ENCODE assay signal across 16 mouse cellular contexts in genomic region chr12:104108507-104108906, GRCm38 (mm10). TPM values are rescaled to one million over a fixed set of nuclear protein-coding genes. Genes with fewer than 3 reads are reported as not detected.
"Had no signal": no experiment of that assay in that cellular context is flagged by ENCODE, and none has a peak within 500 bp of the region (broad histone marks: within the 10 kb centered on the region; RNA-seq: fewer than 3 reads in every experiment).

No protein-coding gene starts in this region.

- H3K9me3 ChIP-seq: hindbrain, embryonic 15.5 days; limb, embryonic 10.5 days; midbrain, embryonic 13.5 days had no signal

- DNase-seq: lung, adult 18-20 months; right cerebral cortex, adult 18-20 months; right cerebral cortex, postnatal 25 days; thymus, postnatal 36 days had no signal

- ATAC-seq: intestine, embryonic 16.5 days; midbrain, embryonic 13.5 days had no signal

- H3K9ac ChIP-seq: hindbrain, embryonic 15.5 days; midbrain, embryonic 13.5 days had no signal

- H3K4me2 ChIP-seq: hindbrain, embryonic 15.5 days; midbrain, embryonic 13.5 days had no signal

- H3K4me1 ChIP-seq: hindbrain, embryonic 15.5 days; limb, embryonic 10.5 days; midbrain, embryonic 13.5 days had no signal

- H3K36me3 ChIP-seq: hindbrain, embryonic 15.5 days; limb, embryonic 10.5 days; midbrain, embryonic 13.5 days had no signal

- H3K27ac ChIP-seq: hindbrain, embryonic 15.5 days; left cerebral cortex, adult 2 months; limb, embryonic 10.5 days; midbrain, embryonic 13.5 days had no signal

- H3K27me3 ChIP-seq: hindbrain, embryonic 15.5 days; midbrain, embryonic 13.5 days had no signal

- H3K4me3 ChIP-seq: hindbrain, embryonic 15.5 days; left cerebral cortex, adult 2 months; limb, embryonic 10.5 days; midbrain, embryonic 13.5 days had no signal

RNA-seq across cellular contexts. Expression of gene Serpina3a, which starts 4.0 kb away (rescaled TPM):
- polyA plus RNA-seq: hindbrain, embryonic 15.5 days; intestine, embryonic 16.5 days; limb, embryonic 10.5 days; limb, embryonic 14.5 days; lung, embryonic 16.5 days; midbrain, embryonic 13.5 days; midbrain, postnatal 0 days; neural tube, embryonic 14.5 days; small intestine, adult 2 months; stomach, embryonic 16.5 days; thymus, postnatal 0 days had no signal

RNA-seq across cellular contexts. Expression of gene Serpina5, which starts 7.6 kb away (rescaled TPM):
- polyA plus RNA-seq: hindbrain, embryonic 15.5 days; limb, embryonic 10.5 days; limb, embryonic 14.5 days; lung, embryonic 16.5 days; midbrain, embryonic 13.5 days; midbrain, postnatal 0 days; neural tube, embryonic 14.5 days; small intestine, adult 2 months; stomach, embryonic 16.5 days; thymus, postnatal 0 days had no signal

RNA-seq across cellular contexts. Expression of gene Serpina3b, which starts 19.3 kb away (rescaled TPM):
- polyA plus RNA-seq: hindbrain, embryonic 15.5 days; limb, embryonic 10.5 days; lung, embryonic 16.5 days; midbrain, embryonic 13.5 days; midbrain, postnatal 0 days; neural tube, embryonic 14.5 days; small intestine, adult 2 months; stomach, embryonic 16.5 days; thymus, postnatal 0 days had no signal

RNA-seq across cellular contexts. Expression of gene Serpina3c, which starts 45.2 kb away (rescaled TPM):
- polyA plus RNA-seq: hindbrain, embryonic 15.5 days; limb, embryonic 10.5 days; midbrain, embryonic 13.5 days; midbrain, postnatal 0 days; neural tube, embryonic 14.5 days; stomach, embryonic 16.5 days had no signal
